Mouse (Mus musculus): Measurements from ENCODE around the gene Tbcb.
"Not testable (repeated sequence)": the region's sequence is repeated elsewhere in the genome, so short reads cannot be mapped to it uniquely, and the experiment has no call there.

Gene Tbcb

GRCm38 (mm10) chr7:30221433-30221832 is 10.6 kb downstream of the Tbcb start:
- DNase-seq = no peak

GRCm38 (mm10) chr7:30220008-30220356 is 12.1 kb downstream of the Tbcb start:
- DNase-seq = no peak

- peak; percentile 46 for DNase-seq
Measured at GRCm38 (mm10) chr7:30219293-30220007, 12.6 kb downstream of the Tbcb start.

- no peak for DNase-seq
Measured at GRCm38 (mm10) chr7:30217277-30217676, 14.8 kb downstream of the Tbcb start.

- DNase-seq = peak; percentile 90
Measured at GRCm38 (mm10) chr7:30216723-30217151, 15.3 kb downstream of the Tbcb start.

GRCm38 (mm10) chr7:30215875-30216274 is 16.2 kb downstream of the Tbcb start:
- no peak for DNase-seq

GRCm38 (mm10) chr7:30213881-30214280 is 18.2 kb downstream of the Tbcb start:
- no peak for DNase-seq

GRCm38 (mm10) chr7:30211025-30211424 is 21.0 kb downstream of the Tbcb start:
- no peak for DNase-seq

- not testable (repeated sequence) for DNase-seq
Measured at GRCm38 (mm10) chr7:30206364-30206763, 25.7 kb downstream of the Tbcb start.

GRCm38 (mm10) chr7:30205383-30205782 is 26.7 kb downstream of the Tbcb start:
- peak; percentile 54 for DNase-seq

GRCm38 (mm10) chr7:30204380-30204779 is 27.7 kb downstream of the Tbcb start:
- DNase-seq = no peak

GRCm38 (mm10) chr7:30202895-30203690 is 29.0 kb downstream of the Tbcb start:
- DNase-seq = no peak

- not testable (repeated sequence) for DNase-seq
Measured at GRCm38 (mm10) chr7:30200661-30201060, 31.4 kb downstream of the Tbcb start.

GRCm38 (mm10) chr7:30200200-30200599 is 31.9 kb downstream of the Tbcb start:
- no peak for DNase-seq

- no peak for DNase-seq
Measured at GRCm38 (mm10) chr7:30199498-30200139, 32.5 kb downstream of the Tbcb start.

- DNase-seq = peak; percentile 40
Measured at GRCm38 (mm10) chr7:30198481-30198971, 33.5 kb downstream of the Tbcb start, which contains the start of gene Capns1. TSS of gene Capns1 (minus strand) at chr7:30198811.

- DNase-seq = no peak
Measured at GRCm38 (mm10) chr7:30197592-30198129, 34.4 kb downstream of the Tbcb start.

GRCm38 (mm10) chr7:30196171-30196570 is 35.9 kb downstream of the Tbcb start:
- no peak for DNase-seq

- no peak for DNase-seq
Measured at GRCm38 (mm10) chr7:30195461-30195860, 36.6 kb downstream of the Tbcb start.

GRCm38 (mm10) chr7:30194884-30195283 is 37.2 kb downstream of the Tbcb start:
- DNase-seq = peak; percentile 97

GRCm38 (mm10) chr7:30194101-30194831 is 37.8 kb downstream of the Tbcb start:
- DNase-seq = peak; percentile 67

GRCm38 (mm10) chr7:30193581-30194100 is 38.4 kb downstream of the Tbcb start:
- DNase-seq = peak; percentile 71
